Mouse (Mus musculus): ENCODE data around the gene Acsbg2.

- TF ChIP-seq CTCF (IDR thresholded peaks at IDR 0.05; ENCODE audit: low read depth) = no peak
- TF ChIP-seq EP300 (optimal IDR thresholded peaks at IDR 0.05) = no peak
Observed at GRCm38 (mm10) chr17:56872512-56872911, 1.7 kb downstream of the Acsbg2 start.

Measured in stomach, postnatal 0 days (tissue).